Mouse (Mus musculus): ENCODE results near the gene Trib3.

- TF ChIP-seq CTCF (IDR thresholded peaks at IDR 0.05; ENCODE audit: insufficient read depth, low read depth, low read length) (no peak), POLR2A (IDR thresholded peaks at IDR 0.05; ENCODE audit: insufficient read depth, low read depth, low read length) (no peak)
Measured at GRCm38 (mm10) chr2:152347722-152348121, 3.9 kb upstream of the Trib3 start.
